Mouse (Mus musculus): ENCODE data around the gene Fosl2.

- TF ChIP-seq POLR2A (IDR thresholded peaks at IDR 0.05; ENCODE audit: low read depth, low read length) = peak; percentile 96
- TF ChIP-seq CTCF (IDR thresholded peaks at IDR 0.05; ENCODE audit: borderline replicate concordance, insufficient read depth, low read length) = no peak
These were observed at the start of gene Fosl2 for GRCm38 (mm10) chr5:32135336-32136206.
